Mouse (Mus musculus): ENCODE data around the gene Hacd3.

The Hacd3 gene

GRCm38 (mm10) chr9:64951161-64951657 lies 70.3 kb downstream of the Hacd3 start, which contains the start of gene Slc24a1:
Gene Slc24a1 (minus strand): TSS chr9:64951607.
- DNase-seq (ENCODE audit: low read depth, low spot score): no peak

GRCm38 (mm10) chr9:64947483-64948095 lies 73.9 kb downstream of the Hacd3 start:
- DNase-seq (ENCODE audit: low read depth, low spot score): no peak

GRCm38 (mm10) chr9:64943997-64944396 lies 77.5 kb downstream of the Hacd3 start:
- no peak for DNase-seq (ENCODE audit: low read depth, low spot score)

- DNase-seq (ENCODE audit: low read depth, low spot score): no peak
Observed at GRCm38 (mm10) chr9:64941650-64942049, 79.8 kb downstream of the Hacd3 start.

- DNase-seq (ENCODE audit: low read depth, low spot score): no peak
Observed at GRCm38 (mm10) chr9:64940731-64941346, 80.7 kb downstream of the Hacd3 start.

- no peak for DNase-seq (ENCODE audit: low read depth, low spot score)
Observed at GRCm38 (mm10) chr9:64939790-64940189, 81.7 kb downstream of the Hacd3 start.

- no peak for DNase-seq (ENCODE audit: low read depth, low spot score)
Observed at GRCm38 (mm10) chr9:64939281-64939680, 82.2 kb downstream of the Hacd3 start.

- DNase-seq (ENCODE audit: low read depth, low spot score): no peak
Observed at GRCm38 (mm10) chr9:64938535-64938934, 83.0 kb downstream of the Hacd3 start.

- DNase-seq (ENCODE audit: low read depth, low spot score): peak; percentile 33
Observed at GRCm38 (mm10) chr9:64937491-64937890, 84.0 kb downstream of the Hacd3 start.

All from A20 (cell line).